Mouse (Mus musculus) thymus, adult 2 months (tissue): ENCODE data around the gene Iqcj. TPM values are rescaled to one million over a fixed set of nuclear protein-coding genes. Genes with fewer than 3 reads are reported as not detected.

Source experiments
- DNase-seq: peaks from one replicate; pipeline ENCODE4 v3.0.0; 2021
- H3K27ac ChIP-seq: fragments of 200-500 bp; 2 replicates; pipeline ENCODE4 v1.5.1; 2012; ENCODE audit warnings: low read length, control low read depth; ENCODE audit not compliant: control insufficient read depth, insufficient read depth
- H3K27me3 ChIP-seq: fragments of 200-500 bp; 2 replicates; pipeline ENCODE4 v1.6.1; 2012; ENCODE audit warnings: mild to moderate bottlenecking, low read length, moderate library complexity, mixed read lengths; ENCODE audit not compliant: control insufficient read depth, insufficient read depth
- H3K36me3 ChIP-seq: fragments of 200-500 bp; 2 replicates; pipeline ENCODE4 v1.6.1; 2012; ENCODE audit warnings: mild to moderate bottlenecking, low read length, moderate library complexity; ENCODE audit not compliant: control insufficient read depth, insufficient read depth
- H3K4me1 ChIP-seq: fragments of 200-500 bp; replicated peaks from 2 replicates; pipeline ENCODE4 v1.6.1; 2012; ENCODE audit warnings: low read length; ENCODE audit not compliant: control insufficient read depth, insufficient read depth
- H3K4me3 ChIP-seq: fragments of 200-500 bp; 2 replicates; pipeline ENCODE4 v1.5.1; 2012; ENCODE audit warnings: mild to moderate bottlenecking, low read length, control low read depth, moderate library complexity; ENCODE audit not compliant: control insufficient read depth, insufficient read depth
- CTCF ChIP-seq: fragments of 200-500 bp; IDR thresholded peaks from 2 replicates; pipeline ENCODE4 v1.5.1; 2012; ENCODE audit warnings: mild to moderate bottlenecking, control low read depth, low read length, moderate library complexity, borderline replicate concordance; ENCODE audit not compliant: control insufficient read depth, poor library complexity, insufficient read depth; ENCODE audit errors: extremely low read depth
- POLR2A ChIP-seq: fragments of 200-500 bp; IDR thresholded peaks from 2 replicates; pipeline ENCODE4 v1.6.1; 2012; ENCODE audit warnings: mild to moderate bottlenecking, low read length, control low read depth, moderate library complexity; ENCODE audit not compliant: control insufficient read depth, poor library complexity, insufficient read depth; ENCODE audit errors: extremely low read depth
- WGBS: fragments of 180-500 bp; shearing (Covaris S2); methylation state at CpG from one replicate; pipeline ENCODE4 v1.1.7; 2018; 5-methylcytosine and 5-hydroxymethylcytosine counted together
- polyA plus RNA-seq: library from polyadenylated mRNA; depleted of rRNA; stranded (reverse); fragments of >200 nt; gene quantifications from 2 replicates; pipeline ENCODE4 v1.2.3, GENCODE M21; 2012

The Iqcj gene
- polyA plus RNA-seq, 1 experiment = 0.05 TPM

- 91% methylated on average over 1 of the region's 1 CpGs for WGBS
- Histone ChIP-seq H3K4me1 (no peaks in the 10 kb centered on the region), H3K4me3 (no peak overlapping the region), H3K27me3 (no peaks in the 10 kb centered on the region), H3K36me3 (no peaks in the 10 kb centered on the region), H3K27ac (no peak overlapping the region)
- TF ChIP-seq POLR2A (no peak), CTCF (no peak)
- no peak for DNase-seq
Observed at GRCm38 (mm10) chr3:67886176-67886575, 5.8 kb upstream of the Iqcj start.

DNA sequence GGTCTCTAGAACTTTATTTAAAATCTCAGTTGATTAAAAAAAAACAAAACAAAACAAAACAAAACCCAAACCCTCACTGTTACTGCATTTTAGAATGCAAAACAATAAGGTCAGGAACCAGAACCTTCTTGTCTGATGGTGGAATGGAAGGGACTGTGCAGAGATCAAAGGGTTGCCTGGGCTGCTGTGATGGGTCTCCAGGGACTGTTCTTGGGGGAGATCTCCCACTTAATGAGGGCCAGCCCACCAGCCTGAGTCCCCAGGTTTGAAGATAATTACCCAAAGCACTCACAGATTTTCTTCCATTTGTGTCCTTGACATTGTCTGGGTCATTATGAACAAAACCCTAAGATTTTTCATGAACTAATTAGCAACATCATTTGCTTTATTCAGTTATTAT, 4.8 kb upstream of the Iqcj start:
- Histone ChIP-seq H3K4me3 (no peak overlapping the region), H3K27ac (no peak overlapping the region), H3K4me1 (no peaks in the 10 kb centered on the region), H3K36me3 (no peaks in the 10 kb centered on the region), H3K27me3 (no peaks in the 10 kb centered on the region)
- no peak for DNase-seq
- TF ChIP-seq POLR2A = no peak
- TF ChIP-seq CTCF = no peak

- Histone ChIP-seq H3K4me3 (no peak overlapping the region), H3K4me1 (no peaks in the 10 kb centered on the region), H3K27ac (no peak overlapping the region), H3K36me3 (no peaks in the 10 kb centered on the region), H3K27me3 (no peaks in the 10 kb centered on the region)
- 96% methylated on average over 10 of the region's 10 CpGs for WGBS
- TF ChIP-seq CTCF (no peak), POLR2A (no peak)
- no peak for DNase-seq
Observed at GRCm38 (mm10) chr3:67892768-67893167, 748 bp downstream of the Iqcj start.

GRCm38 (mm10) chr3:67902517-67902916, 10.5 kb downstream of the Iqcj start:
- Histone ChIP-seq H3K27ac (no peak overlapping the region), H3K36me3 (no peaks in the 10 kb centered on the region), H3K4me1 (no peaks in the 10 kb centered on the region), H3K27me3 (no peaks in the 10 kb centered on the region), H3K4me3 (no peak overlapping the region)
- TF ChIP-seq CTCF (no peak), POLR2A (no peak)
- no peak for DNase-seq
- 79% methylated on average over 4 of the region's 4 CpGs for WGBS

DNA sequence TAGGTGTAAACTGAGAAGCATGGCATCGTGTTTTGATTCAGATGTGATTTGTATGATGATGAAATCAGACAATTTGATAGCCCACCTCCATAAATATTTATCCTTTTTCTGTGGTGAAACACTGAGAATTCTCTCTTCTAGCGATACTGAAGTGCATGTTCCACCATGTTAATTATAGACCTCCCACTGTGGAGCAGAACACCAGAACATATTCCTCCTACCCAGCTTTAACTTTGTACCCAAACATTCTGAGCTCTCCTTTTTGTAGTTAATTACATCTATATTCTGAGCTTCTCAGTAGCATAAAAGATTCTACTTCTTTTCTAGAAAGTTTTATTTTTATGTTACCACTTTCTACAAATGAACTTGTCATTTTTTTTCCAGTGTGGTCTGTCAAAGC, 16.6 kb downstream of the Iqcj start:
- DNase-seq = no peak
- no peak for TF ChIP-seq CTCF
- TF ChIP-seq POLR2A = no peak
- no peak overlapping the region for H3K27ac ChIP-seq
- no peak overlapping the region for H3K4me3 ChIP-seq
- H3K4me1 ChIP-seq = no peaks in the 10 kb centered on the region
- H3K36me3 ChIP-seq = no peaks in the 10 kb centered on the region
- no peaks in the 10 kb centered on the region for H3K27me3 ChIP-seq
- 90% methylated on average over 2 of the region's 2 CpGs for WGBS

DNA sequence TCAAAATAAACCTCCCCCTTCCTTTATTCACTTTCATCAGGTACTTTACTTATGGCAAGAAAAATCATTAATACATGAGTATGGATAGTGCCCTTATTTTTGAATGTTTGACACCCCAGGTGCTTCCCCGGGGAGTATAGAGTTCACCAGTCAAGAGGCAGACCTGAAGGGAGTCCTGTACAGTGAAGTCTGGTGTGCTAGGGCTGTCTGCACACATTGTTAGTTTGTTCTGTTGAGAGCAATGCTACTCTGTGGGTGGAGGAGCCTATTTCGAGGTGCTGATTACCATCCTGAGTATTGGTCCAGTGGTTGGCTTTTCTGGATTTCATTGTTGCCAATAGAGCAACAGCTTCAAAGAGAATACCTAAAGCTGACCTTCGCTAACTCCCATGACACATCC, 26.1 kb downstream of the Iqcj start:
- WGBS = 83% methylated on average over 3 of the region's 3 CpGs
- Histone ChIP-seq H3K4me3 (no peak overlapping the region), H3K27ac (no peak overlapping the region), H3K4me1 (no peaks in the 10 kb centered on the region), H3K36me3 (no peaks in the 10 kb centered on the region), H3K27me3 (no peaks in the 10 kb centered on the region)
- TF ChIP-seq CTCF (no peak), POLR2A (no peak)
- no peak for DNase-seq

GRCm38 (mm10) chr3:67918634-67919259, 26.7 kb downstream of the Iqcj start:
- Histone ChIP-seq H3K27ac (no peak overlapping the region), H3K4me1 (no peaks in the 10 kb centered on the region), H3K27me3 (no peaks in the 10 kb centered on the region), H3K4me3 (no peak overlapping the region), H3K36me3 (no peaks in the 10 kb centered on the region)
- no peak for DNase-seq
- no peak for TF ChIP-seq CTCF
- WGBS = 81% methylated on average over 8 of the region's 8 CpGs
